Mouse (Mus musculus): Measurements from ENCODE around the gene Nsf. TPM values are rescaled to one million over a fixed set of nuclear protein-coding genes. Genes with fewer than 3 reads are reported as not detected.
"Not testable (repeated sequence)": the region's sequence is repeated elsewhere in the genome, so short reads cannot be mapped to it uniquely, and the experiment has no call there.

Nsf gene
- polyA plus RNA-seq, 1 experiment from 2014 or later = 49.7 TPM

DNA sequence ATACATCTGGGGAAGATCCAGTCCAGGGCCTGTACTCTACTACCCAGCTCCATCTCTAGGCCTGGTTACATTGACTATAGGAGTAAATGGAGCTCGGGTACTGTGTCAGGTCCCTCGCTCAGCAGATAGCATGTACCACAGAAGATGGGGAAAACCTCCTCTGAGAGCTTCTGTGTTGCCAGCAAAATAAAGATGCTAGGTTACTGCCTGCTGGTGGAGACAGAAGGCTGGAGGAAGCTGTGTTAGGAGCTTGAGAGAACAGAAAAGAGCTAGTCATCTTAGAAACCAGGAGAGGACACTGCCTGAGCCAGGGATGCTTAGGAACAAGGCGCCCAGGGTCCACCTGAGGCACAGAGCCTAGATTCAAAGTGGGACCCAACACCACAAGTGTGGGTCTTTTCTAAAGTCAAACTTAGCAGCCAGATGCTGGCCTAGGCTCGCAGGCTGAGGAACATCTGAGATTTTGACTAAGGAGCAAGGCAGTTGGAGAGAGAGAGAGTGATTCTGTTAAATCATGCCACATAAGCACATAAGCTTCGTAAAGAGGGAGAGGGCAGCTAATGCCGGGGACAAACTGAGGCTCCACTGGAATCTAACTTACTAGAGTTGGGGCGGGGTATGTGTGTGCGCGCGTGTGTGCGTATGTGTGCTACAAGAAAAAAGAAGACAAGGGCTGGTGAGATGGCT is 66.0 kb downstream of the Nsf start:
- 92% methylated on average over 11 of the region's 11 CpGs for WGBS
- H3K36me3 ChIP-seq = 0 out of 2 replicates have a peak, but pooled peaks cover 12% of the 10 kb centered on the region
- peaks cover 19% of the 10 kb centered on the region for H3K4me1 ChIP-seq
- no peak overlapping the region for H3K9ac ChIP-seq
- no peaks in the 10 kb centered on the region for H3K27me3 ChIP-seq
- no peak overlapping the region for H3K4me2 ChIP-seq
- no peak for ATAC-seq (ENCODE audit: insufficient number of reproducible peaks, low FRiP score, low TSS enrichment, low read depth)
- H3K4me3 ChIP-seq = no peak overlapping the region
- no peak overlapping the region for H3K27ac ChIP-seq
- no peaks in the 10 kb centered on the region for H3K9me3 ChIP-seq

GRCm38 (mm10) chr11:103884749-103885383 is 69.0 kb downstream of the Nsf start:
- H3K27ac ChIP-seq = peak overlapping the region; percentile 35; the same call in 1 of the 2 replicates
- no peak for ATAC-seq (ENCODE audit: insufficient number of reproducible peaks, low FRiP score, low TSS enrichment, low read depth)
- WGBS = 11% methylated on average over 13 of the region's 13 CpGs
- H3K27me3 ChIP-seq = no peaks in the 10 kb centered on the region
- peaks cover 37% of the 10 kb centered on the region for H3K36me3 ChIP-seq
- peak overlapping the region; percentile 34; the same call in 1 of the 2 replicates for H3K4me2 ChIP-seq
- H3K4me1 ChIP-seq = peaks cover 19% of the 10 kb centered on the region
- H3K4me3 ChIP-seq = no peak overlapping the region
- H3K9me3 ChIP-seq = no peaks in the 10 kb centered on the region
- no peak overlapping the region for H3K9ac ChIP-seq

- peaks cover 19% of the 10 kb centered on the region for H3K4me1 ChIP-seq
- H3K27ac ChIP-seq = no peak overlapping the region
- no peak overlapping the region for H3K9ac ChIP-seq
- WGBS = 80% methylated on average over 10 of the region's 10 CpGs
- H3K4me3 ChIP-seq = no peak overlapping the region
- H3K27me3 ChIP-seq = no peaks in the 10 kb centered on the region
- ATAC-seq (ENCODE audit: insufficient number of reproducible peaks, low FRiP score, low TSS enrichment, low read depth) = no peak
- peaks cover 39% of the 10 kb centered on the region for H3K36me3 ChIP-seq
- H3K9me3 ChIP-seq = no peaks in the 10 kb centered on the region
- no peak overlapping the region for H3K4me2 ChIP-seq
Observed at GRCm38 (mm10) chr11:103883793-103884192, 70.1 kb downstream of the Nsf start.

GRCm38 (mm10) chr11:103879476-103879875 is 74.4 kb downstream of the Nsf start:
- H3K27ac ChIP-seq; ATAC-seq (ENCODE audit: insufficient number of reproducible peaks, low FRiP score, low TSS enrichment, low read depth); H3K27me3 ChIP-seq; H3K9ac ChIP-seq; H3K4me3 ChIP-seq; H3K9me3 ChIP-seq; H3K4me2 ChIP-seq; H3K4me1 ChIP-seq: not testable (repeated sequence)
- 92% methylated on average over 7 of the region's 8 CpGs for WGBS
- H3K36me3 ChIP-seq = peaks cover 40% of the 10 kb centered on the region

DNA sequence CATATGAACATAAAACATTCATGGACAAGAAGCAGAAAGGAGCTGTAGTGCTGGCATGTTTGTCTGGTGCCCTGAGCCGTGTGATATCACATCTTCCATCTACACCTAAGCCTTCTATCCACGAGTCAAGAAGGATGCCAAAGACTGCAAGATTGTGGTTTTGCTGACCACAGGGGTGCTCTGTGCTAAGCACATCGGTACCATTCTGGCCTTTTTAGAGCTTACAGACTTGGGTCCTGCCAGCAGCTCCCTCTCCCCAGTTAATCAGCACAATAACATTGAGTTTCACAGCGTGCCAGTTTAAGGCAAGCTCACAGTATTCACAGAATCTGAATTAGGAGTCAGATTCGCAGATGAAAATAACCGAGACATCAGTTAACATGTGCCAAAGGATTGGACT is 75.4 kb downstream of the Nsf start:
- 74% methylated on average over 6 of the region's 6 CpGs for WGBS
- no peak overlapping the region for H3K4me2 ChIP-seq
- no peak for ATAC-seq (ENCODE audit: insufficient number of reproducible peaks, low FRiP score, low TSS enrichment, low read depth)

GRCm38 (mm10) chr11:103870352-103870751 is 83.5 kb downstream of the Nsf start:
- H3K4me3 ChIP-seq = no peak overlapping the region
- no peak overlapping the region for H3K27ac ChIP-seq
- peaks cover 46% of the 10 kb centered on the region for H3K36me3 ChIP-seq
- H3K9ac ChIP-seq = no peak overlapping the region
- H3K4me2 ChIP-seq = no peak overlapping the region
- H3K4me1 ChIP-seq = no peaks in the 10 kb centered on the region
- WGBS = 86% methylated on average over 9 of the region's 9 CpGs
- H3K9me3 ChIP-seq = no peaks in the 10 kb centered on the region
- no peaks in the 10 kb centered on the region for H3K27me3 ChIP-seq
- no peak for ATAC-seq (ENCODE audit: insufficient number of reproducible peaks, low FRiP score, low TSS enrichment, low read depth)

More for the DNA sequence above, 75.4 kb downstream of the Nsf start:
- no peak overlapping the region; the same call in 1 of the 2 replicates for H3K27ac ChIP-seq
- no peak overlapping the region for H3K4me3 ChIP-seq
- no peaks in the 10 kb centered on the region for H3K4me1 ChIP-seq
- no peak overlapping the region for H3K9ac ChIP-seq
- H3K27me3 ChIP-seq = no peaks in the 10 kb centered on the region
- H3K9me3 ChIP-seq = no peaks in the 10 kb centered on the region
- H3K36me3 ChIP-seq = peaks cover 38% of the 10 kb centered on the region

- Histone ChIP-seq H3K4me1 (no peaks in the 10 kb centered on the region), H3K27ac (no peak overlapping the region), H3K36me3 (peaks cover 36% of the 10 kb centered on the region), H3K9me3 (no peaks in the 10 kb centered on the region), H3K4me3 (no peak overlapping the region), H3K4me2 (no peak overlapping the region), H3K27me3 (no peaks in the 10 kb centered on the region), H3K9ac (no peak overlapping the region)
- ATAC-seq (ENCODE audit: insufficient number of reproducible peaks, low FRiP score, low TSS enrichment, low read depth) = no peak
- 58% methylated on average over 5 of the region's 5 CpGs for WGBS
Observed at GRCm38 (mm10) chr11:103867702-103868101, 86.2 kb downstream of the Nsf start.

DNA sequence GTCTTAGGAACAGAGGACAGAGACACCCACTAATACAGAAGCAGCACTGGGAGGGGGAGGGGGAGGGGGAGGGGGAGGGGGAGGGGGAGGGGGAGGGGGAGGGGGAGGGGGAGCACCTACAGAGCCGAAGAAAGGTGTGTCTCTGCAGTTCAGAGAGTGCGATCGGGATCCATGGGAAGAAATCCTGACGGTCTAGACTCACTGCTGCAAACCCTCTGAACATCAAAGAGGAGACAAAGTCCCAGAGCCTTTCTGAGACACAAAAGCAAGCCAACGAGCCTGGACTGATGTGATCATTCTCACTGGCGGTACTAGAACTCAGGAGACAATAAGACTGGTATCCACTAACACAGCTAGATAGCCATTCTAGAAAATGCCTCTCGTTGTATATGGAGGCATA is 88.5 kb downstream of the Nsf start:
- Histone ChIP-seq H3K9ac (no peak overlapping the region), H3K4me1 (no peaks in the 10 kb centered on the region), H3K36me3 (peaks cover 35% of the 10 kb centered on the region), H3K4me3 (no peak overlapping the region), H3K27me3 (no peaks in the 10 kb centered on the region), H3K4me2 (no peak overlapping the region), H3K9me3 (no peaks in the 10 kb centered on the region), H3K27ac (no peak overlapping the region)
- no peak for ATAC-seq (ENCODE audit: insufficient number of reproducible peaks, low FRiP score, low TSS enrichment, low read depth)
- 65% methylated on average over 7 of the region's 7 CpGs for WGBS

DNA sequence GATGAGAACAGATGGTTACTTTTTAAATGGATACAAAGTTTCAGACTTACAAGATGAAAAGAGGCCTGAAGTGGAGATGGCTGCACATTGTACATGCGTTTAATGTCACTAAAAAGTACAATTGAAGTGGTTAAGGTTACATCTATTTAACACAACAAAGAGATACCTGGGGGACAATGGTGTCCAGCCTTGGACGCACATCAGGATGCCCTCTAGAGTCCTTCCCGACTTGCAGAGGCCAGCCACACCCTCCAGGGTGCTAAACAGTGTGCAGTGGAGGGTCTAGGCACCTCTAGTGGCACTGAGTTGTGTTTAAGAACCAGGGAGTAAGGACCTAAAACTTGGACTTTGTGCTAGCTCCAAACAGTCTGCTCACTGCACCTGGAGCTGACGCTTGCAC is 89.4 kb downstream of the Nsf start:
- no peak for ATAC-seq (ENCODE audit: insufficient number of reproducible peaks, low FRiP score, low TSS enrichment, low read depth)
- H3K9me3 ChIP-seq = no peaks in the 10 kb centered on the region
- H3K27ac ChIP-seq = no peak overlapping the region
- H3K27me3 ChIP-seq = no peaks in the 10 kb centered on the region
- WGBS = 81% methylated on average over 4 of the region's 4 CpGs
- H3K4me1 ChIP-seq = no peaks in the 10 kb centered on the region
- no peak overlapping the region for H3K4me2 ChIP-seq
- H3K36me3 ChIP-seq = peaks cover 28% of the 10 kb centered on the region
- H3K4me3 ChIP-seq = no peak overlapping the region
- no peak overlapping the region for H3K9ac ChIP-seq

DNA sequence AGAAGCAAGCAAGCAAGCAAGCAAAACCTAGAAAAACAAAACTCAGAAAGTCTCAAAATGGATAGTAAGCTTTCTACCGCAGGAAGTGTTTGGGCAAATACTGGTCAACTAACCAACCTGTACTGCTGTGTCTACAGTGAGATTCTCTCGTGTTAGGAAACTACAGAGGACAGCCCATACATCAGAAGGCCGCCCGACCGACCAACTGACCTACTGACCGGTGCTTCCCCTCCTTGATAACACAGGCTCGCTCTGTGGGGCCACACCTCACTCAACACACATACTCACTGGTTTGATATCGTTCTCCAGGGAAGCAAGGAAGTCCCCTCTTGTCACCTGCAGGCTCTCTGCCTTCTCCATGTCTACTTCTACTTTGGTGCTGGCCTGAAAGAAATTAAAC is 90.9 kb downstream of the Nsf start:
- WGBS = 86% methylated on average over 8 of the region's 8 CpGs
- no peaks in the 10 kb centered on the region for H3K9me3 ChIP-seq
- no peak overlapping the region for H3K4me2 ChIP-seq
- H3K27me3 ChIP-seq = no peaks in the 10 kb centered on the region
- H3K36me3 ChIP-seq = peaks cover 27% of the 10 kb centered on the region
- H3K27ac ChIP-seq = no peak overlapping the region
- H3K9ac ChIP-seq = no peak overlapping the region
- no peak overlapping the region for H3K4me3 ChIP-seq
- ATAC-seq (ENCODE audit: insufficient number of reproducible peaks, low FRiP score, low TSS enrichment, low read depth) = no peak
- no peaks in the 10 kb centered on the region for H3K4me1 ChIP-seq

DNA sequence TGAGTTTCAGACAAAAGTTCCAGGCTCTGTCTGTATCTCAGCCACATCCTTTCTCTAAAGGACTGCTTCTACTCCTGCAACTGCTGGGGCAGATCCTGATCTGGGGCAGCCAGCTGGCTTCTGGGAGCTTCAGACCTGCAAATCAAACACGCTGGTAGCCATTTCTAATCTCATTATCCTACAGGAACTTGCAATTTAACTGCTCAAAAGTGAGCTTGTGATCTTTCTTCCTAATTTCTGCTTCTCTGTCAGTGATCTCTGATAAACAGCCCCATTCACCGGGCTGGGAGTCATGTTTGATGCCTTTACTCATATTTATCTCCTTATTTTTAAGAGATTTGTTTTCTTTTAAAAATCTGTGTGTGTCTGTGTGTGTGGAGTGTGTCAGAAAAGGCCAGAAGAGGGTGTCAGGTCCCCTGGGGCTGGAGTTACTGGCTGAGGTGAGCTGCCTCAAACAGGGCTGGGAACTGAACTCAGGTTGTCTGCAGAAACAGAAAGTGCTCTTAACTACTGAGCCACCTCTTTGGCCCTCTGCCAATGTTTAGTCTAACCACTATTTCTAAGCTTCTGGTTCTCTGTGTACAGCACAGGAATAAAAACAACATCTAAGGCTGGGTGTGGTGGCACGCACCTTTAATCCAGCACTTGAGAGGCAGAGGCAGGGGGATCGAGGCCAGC is 93.8 kb downstream of the Nsf start:
- no peak overlapping the region for H3K4me3 ChIP-seq
- no peak overlapping the region for H3K27ac ChIP-seq
- no peak overlapping the region for H3K9ac ChIP-seq
- no peaks in the 10 kb centered on the region for H3K9me3 ChIP-seq
- WGBS = 72% methylated on average over 4 of the region's 4 CpGs
- H3K27me3 ChIP-seq = no peaks in the 10 kb centered on the region
- H3K4me1 ChIP-seq = no peaks in the 10 kb centered on the region
- no peak for ATAC-seq (ENCODE audit: insufficient number of reproducible peaks, low FRiP score, low TSS enrichment, low read depth)
- H3K36me3 ChIP-seq = peaks cover 32% of the 10 kb centered on the region
- no peak overlapping the region for H3K4me2 ChIP-seq

DNA sequence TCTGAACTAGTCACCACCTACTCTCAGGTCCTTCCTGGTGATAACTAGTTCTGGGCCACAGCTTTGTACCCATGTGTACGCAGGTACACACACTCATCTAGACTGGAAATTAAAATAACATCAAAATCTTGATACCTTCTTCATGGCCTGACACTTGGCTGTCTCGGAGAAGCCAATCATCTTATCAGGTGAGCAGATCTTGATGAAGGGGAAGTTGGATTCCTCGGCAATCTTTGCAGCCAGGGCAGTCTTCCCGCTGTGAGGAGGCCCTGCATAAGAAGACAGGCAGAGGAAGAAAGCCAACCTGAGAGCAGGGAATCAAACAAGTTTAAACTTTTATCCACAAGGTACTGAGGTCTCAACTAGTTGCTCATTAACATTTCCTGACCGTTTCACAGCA is 95.1 kb downstream of the Nsf start:
- H3K4me2 ChIP-seq = no peak overlapping the region
- no peaks in the 10 kb centered on the region for H3K27me3 ChIP-seq
- H3K27ac ChIP-seq = no peak overlapping the region
- no peak overlapping the region for H3K9ac ChIP-seq
- peaks cover 33% of the 10 kb centered on the region for H3K36me3 ChIP-seq
- no peaks in the 10 kb centered on the region for H3K9me3 ChIP-seq
- WGBS = 53% methylated on average over 5 of the region's 5 CpGs
- no peak for ATAC-seq (ENCODE audit: insufficient number of reproducible peaks, low FRiP score, low TSS enrichment, low read depth)
- no peaks in the 10 kb centered on the region for H3K4me1 ChIP-seq
- no peak overlapping the region for H3K4me3 ChIP-seq
